Mouse (Mus musculus) gastrocnemius, adult 2 months (tissue): Measurements from ENCODE around the gene Lrrc8e. TPM values are rescaled to one million over a fixed set of nuclear protein-coding genes. Genes with fewer than 3 reads are reported as not detected.

Experiments
- DNase-seq: peaks from one replicate; pipeline ENCODE4 v3.0.0; 2022
- H3K27ac ChIP-seq: fragments of 200-600 bp; 2 replicates; pipeline ENCODE4 v1.8.1; 2022; ENCODE audit warnings: mild to moderate bottlenecking
- H3K4me3 ChIP-seq: fragments of 200-600 bp; 2 replicates; pipeline ENCODE4 v1.8.1; 2022; ENCODE audit warnings: mild to moderate bottlenecking, moderate library complexity
- CTCF ChIP-seq: fragments of 200-600 bp; IDR thresholded peaks from 2 replicates; pipeline ENCODE4 v1.8.1; 2022; ENCODE audit warnings: antibody characterized with exemption, mild to moderate bottlenecking, moderate library complexity
- intact Hi-C: fragments of 180-260 bp; cut with DNase I; formaldehyde crosslinking; loops from one replicate; pipeline ENCODE4 v1.15.1; 2025
- total RNA-seq, 2 experiments: library from RNA; stranded (reverse); gene quantifications; 2 replicates each; pipeline ENCODE4 v1.2.3; 2021

Gene Lrrc8e
- total RNA-seq, 2 experiments from 2014 or later = not detected

GRCm38 (mm10) chr8:4269609-4270008 lies 43.0 kb downstream of the Lrrc8e start:
- intact Hi-C loops = no loop called here
- no peak overlapping the region for H3K4me3 ChIP-seq
- no peak overlapping the region for H3K27ac ChIP-seq
- peak; percentile 65 for DNase-seq
- TF ChIP-seq CTCF = no peak

GRCm38 (mm10) chr8:4275275-4276110 lies 48.9 kb downstream of the Lrrc8e start, which contains the start of gene Timm44:
Gene Timm44, minus strand, starts transcription at chr8:4275913.
- no peak for TF ChIP-seq CTCF
- Histone ChIP-seq H3K4me3 (peak within 1 kb of the TSS; percentile 75), H3K27ac (peak within 1 kb of the TSS; percentile 93)
- DNase-seq = peak; percentile 96
- intact Hi-C loops = loop anchor here (2.0 kb wide), 3 partner anchors 15 to 47 kb away; partner anchors contain the start of genes Gm49320 and Map2k7

- intact Hi-C loops = loop anchor here (2.0 kb wide), 1 partner anchor 47 kb away; no protein-coding TSS in a partner anchor
- no peak for DNase-seq
- no peak for TF ChIP-seq CTCF
- Histone ChIP-seq H3K4me3 (peak overlapping the region; percentile 75), H3K27ac (peak overlapping the region; percentile 93)
Observed at GRCm38 (mm10) chr8:4276111-4276465, 49.5 kb downstream of the Lrrc8e start.

Other genes with a start within 250 kb of the Lrrc8e start
- gene Cd209f, start 121.0 kb upstream of the Lrrc8e start, total RNA-seq = 1 to 10 TPM in 1 of 2 experiments, under 1 TPM in 1; 0.51 to 1.2 TPM
- under 1 TPM in 1 of 2 experiments, not detected in 1; 0.31 TPM for gene Cd209g, start 92.7 kb upstream of the Lrrc8e start, total RNA-seq
- 10 to 100 TPM; 13.5 to 16.9 TPM for gene Evi5l, start 60.3 kb upstream of the Lrrc8e start, total RNA-seq
- not detected for gene Prr36, start 9.4 kb upstream of the Lrrc8e start, total RNA-seq
- gene Map2k7, start 11.9 kb downstream of the Lrrc8e start, total RNA-seq = 10 to 100 TPM; 86.2 to 96.6 TPM
- not detected for gene Gm49320, start 12.0 kb downstream of the Lrrc8e start, total RNA-seq
- 1 to 10 TPM; 1.9 to 3.3 TPM for gene Tgfbr3l, start 21.4 kb downstream of the Lrrc8e start, total RNA-seq
- gene Snapc2, start 26.3 kb downstream of the Lrrc8e start, total RNA-seq = 10 to 100 TPM in 1 of 2 experiments, 1 to 10 TPM in 1; 9.8 to 13.0 TPM
- gene Ctxn1, start 32.4 kb downstream of the Lrrc8e start, total RNA-seq = under 1 TPM; 0.41 to 0.45 TPM
- 10 to 100 TPM; 61.8 to 76.6 TPM for gene Timm44, start 49.1 kb downstream of the Lrrc8e start, total RNA-seq
- 10 to 100 TPM in 1 of 2 experiments, 1 to 10 TPM in 1; 8.2 to 14.6 TPM for gene Ccl25, start 98.4 kb downstream of the Lrrc8e start, total RNA-seq
- 10 to 100 TPM; 46.4 to 49.8 TPM for gene Elavl1, start 98.6 kb downstream of the Lrrc8e start, total RNA-seq